8 mouse cellular contexts compared by ENCODE assay signal in the genomic region with DNA sequence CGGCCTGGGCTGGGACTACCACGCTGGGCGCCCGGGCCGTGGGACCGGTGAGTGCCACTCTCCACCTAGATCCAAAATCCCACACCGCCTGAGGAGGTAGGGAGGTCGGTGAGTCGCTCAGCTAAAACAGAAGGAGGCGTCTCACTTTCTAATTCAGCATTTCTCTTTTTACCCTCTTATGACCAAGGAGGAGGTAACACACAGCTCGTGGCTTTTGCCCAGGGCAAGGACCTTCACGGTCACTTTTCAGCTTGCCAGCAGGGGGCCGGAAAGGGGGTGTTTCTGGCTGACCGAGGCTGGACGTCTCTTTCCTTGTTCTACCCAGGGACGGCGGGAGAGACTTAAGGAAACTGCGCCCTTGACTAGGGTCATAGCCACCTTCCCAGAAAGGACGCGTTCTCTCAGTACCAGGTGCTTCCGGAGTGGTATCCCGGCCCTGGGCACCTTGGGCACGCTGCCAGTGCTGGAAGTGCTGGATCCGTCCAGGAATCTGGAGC. TPM values are rescaled to one million over a fixed set of nuclear protein-coding genes. Genes with fewer than 3 reads are reported as not detected.
DNase-seq lines count a peak whose midpoint lies in the region; ATAC-seq and TF ChIP-seq lines count a peak whose summit lies in the region.

No protein-coding gene starts in this region.

- no peaks in the 10 kb centered on the region for H3K9me3 ChIP-seq in liver, embryonic 15.5 days (replicated peaks)

- no peak for TF ChIP-seq POLR2A in spleen, adult 2 months (IDR thresholded peaks at IDR 0.05; ENCODE audit: low read depth, low read length)

- H3K4me2 ChIP-seq in liver, embryonic 15.5 days = peak overlapping the region; percentile 100

- H3K4me3 ChIP-seq in spleen, adult 2 months (ENCODE audit: extremely low read depth, insufficient read depth, insufficient read length) = peak overlapping the region; percentile 83
- peak overlapping the region; percentile 86 for H3K4me3 ChIP-seq in liver, embryonic 15.5 days (replicated peaks)

- no peak overlapping the region for H3K27ac ChIP-seq in spleen, adult 2 months (ENCODE audit: insufficient read depth, low read length)
- peak overlapping the region; percentile 89 for H3K27ac ChIP-seq in liver, embryonic 15.5 days (replicated peaks)

- H3K27me3 ChIP-seq in spleen, adult 2 months (ENCODE audit: control insufficient read depth, insufficient read depth, low read length) = no peaks in the 10 kb centered on the region
- no peaks in the 10 kb centered on the region for H3K27me3 ChIP-seq in liver, embryonic 15.5 days

- under 1% methylated on average over 24 of the region's 24 CpGs for WGBS in spleen, adult 2 months
- WGBS in liver, embryonic 15.5 days (ENCODE audit: insufficient replicate concordance) = 1% methylated on average over 24 of the region's 24 CpGs

- H3K36me3 ChIP-seq in spleen, adult 2 months (ENCODE audit: control insufficient read depth, insufficient read depth, low read length) = peaks cover 2% of the 10 kb centered on the region
- peaks cover 30% of the 10 kb centered on the region for H3K36me3 ChIP-seq in liver, embryonic 15.5 days (replicated peaks)

- peak; percentile 4 to 23 for DNase-seq in spleen, adult 2 months (ENCODE audit: low read depth in 1 of 2, low spot score in 2 of 2)
- DNase-seq in spleen, adult 12 weeks (ENCODE audit: low spot score) = no peak
- peak; percentile 67 to 72 for DNase-seq in cerebellum, postnatal 14 days
- DNase-seq in gastrocnemius, postnatal 25 days = peak; percentile 33
- DNase-seq in natural killer cell, adult 2 months (ENCODE audit: low spot score in 2 of 2) = peak; percentile 55 to 60
- peak; percentile 16 for DNase-seq in urinary bladder, postnatal 10 days (ENCODE audit: low spot score)

- TF ChIP-seq CTCF in spleen, adult 2 months (IDR thresholded peaks at IDR 0.05; ENCODE audit: extremely low read depth, insufficient read depth, insufficient read length, insufficient replicate concordance) = peak; percentile 21; the same call in 1 of the 2 replicates

- H3K4me1 ChIP-seq in spleen, adult 2 months (ENCODE audit: control insufficient read depth, insufficient read depth, insufficient read length) = peaks cover 5% of the 10 kb centered on the region; the same call in 1 of the 2 replicates
- peaks cover 35% of the 10 kb centered on the region for H3K4me1 ChIP-seq in liver, embryonic 15.5 days (replicated peaks)

- peak overlapping the region; percentile 90 for H3K9ac ChIP-seq in liver, embryonic 15.5 days

- peak; percentile 23 for ATAC-seq in inflammation-experienced regulatory T-cells, adult 6 months
- peak; percentile 44 for ATAC-seq in liver, embryonic 15.5 days (ENCODE audit: insufficient read depth)

RNA-seq across cellular contexts. Expression of gene Pigw, which starts 0.4 kb away (rescaled TPM):
- polyA plus RNA-seq in spleen, adult 2 months (2012; rRNA removed) = 2.2 and 2.4 TPM in 2 replicates
- 1 to 10 TPM; 4.6 to 5.1 TPM for total RNA-seq in gastrocnemius, postnatal 25 days (2021)
- polyA plus RNA-seq in inflammation-experienced regulatory T-cells, adult 6 months (2017; shearing (Covaris generic)) = 1 to 10 TPM; 2.1 to 4.2 (median 2.8) TPM
- polyA plus RNA-seq in liver, embryonic 15.5 days (2015; fragmentation: Nextera tagmentation; extraction: Ambion mirVana) = 1.2 and 1.6 TPM in 2 replicates

RNA-seq across cellular contexts. Expression of gene Myo19, which starts 0.6 kb away (rescaled TPM):
- polyA plus RNA-seq in spleen, adult 2 months (2012; rRNA removed) = 5.3 and 5.5 TPM in 2 replicates
- 1 to 10 TPM; 3.6 to 4.0 TPM for total RNA-seq in gastrocnemius, postnatal 25 days (2021)
- polyA plus RNA-seq in inflammation-experienced regulatory T-cells, adult 6 months (2017; shearing (Covaris generic)) = 1 to 10 TPM; 1.2 to 2.8 (median 2.4) TPM
- 3.4 and 3.8 TPM in 2 replicates for polyA plus RNA-seq in liver, embryonic 15.5 days (2015; fragmentation: Nextera tagmentation; extraction: Ambion mirVana)

RNA-seq across cellular contexts. Expression of gene Ggnbp2, which starts 9.9 kb away (rescaled TPM):
- polyA plus RNA-seq in spleen, adult 2 months (2012; rRNA removed) = 25.4 and 34.1 TPM in 2 replicates
- total RNA-seq in gastrocnemius, postnatal 25 days (2021) = 10 to 100 TPM; 27.9 to 34.0 TPM
- polyA plus RNA-seq in inflammation-experienced regulatory T-cells, adult 6 months (2017; shearing (Covaris generic)) = 100 to 1,000 TPM; 106 to 124 (median 111) TPM
- polyA plus RNA-seq in liver, embryonic 15.5 days (2015; fragmentation: Nextera tagmentation; extraction: Ambion mirVana) = 55.4 and 56.1 TPM in 2 replicates

RNA-seq across cellular contexts. Expression of gene Znhit3, which starts 35.7 kb away (rescaled TPM):
- 5.4 and 5.6 TPM in 2 replicates for polyA plus RNA-seq in spleen, adult 2 months (2012; rRNA removed)
- 10 to 100 TPM in 1 of 2 experiments, 1 to 10 TPM in 1; 9.6 to 10.2 TPM for total RNA-seq in gastrocnemius, postnatal 25 days (2021)
- 10 to 100 TPM; 35.6 to 37.3 (median 36.7) TPM for polyA plus RNA-seq in inflammation-experienced regulatory T-cells, adult 6 months (2017; shearing (Covaris generic))
- 33.3 and 34.8 TPM in 2 replicates for polyA plus RNA-seq in liver, embryonic 15.5 days (2015; fragmentation: Nextera tagmentation; extraction: Ambion mirVana)

RNA-seq across cellular contexts. Expression of gene Dhrs11, which starts 51.7 kb away (rescaled TPM):
- 88.9 and 126 TPM in 2 replicates for polyA plus RNA-seq in spleen, adult 2 months (2012; rRNA removed)
- 10 to 100 TPM; 34.1 to 35.2 TPM for total RNA-seq in gastrocnemius, postnatal 25 days (2021)
- 10 to 100 TPM in 1 of 3 experiments, 1 to 10 TPM in 2; 7.9 to 10.9 (median 9.0) TPM for polyA plus RNA-seq in inflammation-experienced regulatory T-cells, adult 6 months (2017; shearing (Covaris generic))
- polyA plus RNA-seq in liver, embryonic 15.5 days (2015; fragmentation: Nextera tagmentation; extraction: Ambion mirVana) = 246 and 274 TPM in 2 replicates
